Mouse (Mus musculus): ENCODE data around the gene Nudt9.

The Nudt9 gene

DNA sequence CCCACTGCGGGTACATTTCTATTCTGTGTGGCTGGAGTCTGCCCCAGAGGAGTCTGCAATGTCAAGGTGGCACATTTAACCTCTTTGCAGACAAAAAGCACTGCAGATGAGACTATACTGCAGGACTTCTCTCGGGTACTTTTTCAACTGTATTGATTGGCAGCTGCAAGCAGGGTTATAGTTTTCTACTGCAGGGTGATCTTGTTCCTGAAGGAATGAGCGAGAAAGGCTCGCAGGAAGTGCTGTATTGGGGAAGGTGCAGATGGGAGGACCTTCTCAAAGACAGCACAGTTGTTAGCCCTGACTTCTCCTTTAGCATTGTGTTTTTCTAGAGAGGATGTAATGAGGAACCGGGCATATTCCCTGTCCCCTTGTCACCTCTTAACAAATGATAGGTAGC lies 66.4 kb downstream of the Nudt9 start:
- no peaks in the 10 kb centered on the region for H3K27me3 ChIP-seq (ENCODE audit: insufficient read depth, low read length)
- no peaks in the 10 kb centered on the region for H3K9me3 ChIP-seq (ENCODE audit: low read length)
- H3K36me3 ChIP-seq (ENCODE audit: insufficient read depth, low read length) = no peaks in the 10 kb centered on the region
- no peak overlapping the region for H3K4me3 ChIP-seq (replicated peaks; ENCODE audit: low read length)
- H3K4me1 ChIP-seq (replicated peaks; ENCODE audit: low read depth, low read length) = peaks cover 67% of the 10 kb centered on the region
- no peak for TF ChIP-seq CTCF (conservative IDR thresholded peaks at IDR 0.05; ENCODE audit: low read length)
- TF ChIP-seq NANOG (IDR thresholded peaks at IDR 0.05; ENCODE audit: borderline replicate concordance, low read length) = no peak
- TF ChIP-seq POU5F1 (IDR thresholded peaks at IDR 0.05; ENCODE audit: borderline replicate concordance, low read length) = no peak

DNA sequence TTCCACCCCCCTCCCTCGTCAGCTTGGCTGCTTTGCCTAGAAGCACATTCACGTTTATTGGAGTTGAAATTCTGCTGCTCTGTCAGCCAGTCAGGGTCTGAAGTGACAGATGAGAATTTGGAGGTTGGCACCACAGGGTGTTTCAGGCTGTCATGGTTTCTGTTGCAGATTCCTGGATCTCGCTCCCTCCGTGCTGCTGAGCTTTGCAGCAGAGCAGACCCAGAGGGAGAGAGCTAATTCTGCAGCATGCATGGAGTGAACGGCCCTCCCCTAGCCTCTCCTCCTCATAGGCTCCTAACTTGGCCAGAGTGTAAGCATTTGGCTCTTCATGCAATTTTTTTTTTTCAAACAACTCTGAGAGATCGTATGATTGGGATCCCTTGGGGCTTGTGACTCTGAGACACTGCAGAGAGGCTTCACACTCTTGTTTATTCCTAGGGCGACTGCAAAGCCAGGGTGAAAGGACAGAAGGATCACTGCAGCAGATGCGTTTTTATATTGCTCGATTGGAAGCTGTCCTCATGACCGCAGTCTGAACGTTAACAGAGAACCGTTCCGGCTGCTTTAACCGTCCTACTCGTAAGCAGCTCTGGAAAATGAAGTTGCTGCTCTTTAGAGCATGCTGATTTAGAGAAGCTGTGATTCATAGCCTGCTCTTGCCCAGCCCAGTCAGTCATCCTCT lies 67.5 kb downstream of the Nudt9 start, which contains the start of gene Sparcl1:
Gene Sparcl1, minus strand, starts transcription at position 243 of the 682 bp plus-strand sequence.
- Histone ChIP-seq H3K4me1 (replicated peaks; ENCODE audit: low read depth, low read length) (peaks cover 56% of the 10 kb centered on the region), H3K36me3 (ENCODE audit: insufficient read depth, low read length) (no peaks in the 10 kb centered on the region), H3K27me3 (ENCODE audit: insufficient read depth, low read length) (no peaks in the 10 kb centered on the region), H3K4me3 (replicated peaks; ENCODE audit: low read length) (no peak within 1 kb of the TSS), H3K9me3 (ENCODE audit: low read length) (no peaks in the 10 kb centered on the region)
- TF ChIP-seq POU5F1 (IDR thresholded peaks at IDR 0.05; ENCODE audit: borderline replicate concordance, low read length) (no peak), NANOG (IDR thresholded peaks at IDR 0.05; ENCODE audit: borderline replicate concordance, low read length) (no peak), CTCF (conservative IDR thresholded peaks at IDR 0.05; ENCODE audit: low read length) (no peak)
